Mouse (Mus musculus) frontal cortex, postnatal 25 days (tissue): ENCODE measurements around the gene Gm7247.
"Not testable (repeated sequence)": the region's sequence is repeated elsewhere in the genome, so short reads cannot be mapped to it uniquely, and the experiment has no call there.

Experiments
- DNase-seq, 2 experiments: peaks; one replicate each; pipeline ENCODE4 v3.0.0; 2022; ENCODE audit warnings: low spot score in 2 of 2

Gm7247 gene

DNA sequence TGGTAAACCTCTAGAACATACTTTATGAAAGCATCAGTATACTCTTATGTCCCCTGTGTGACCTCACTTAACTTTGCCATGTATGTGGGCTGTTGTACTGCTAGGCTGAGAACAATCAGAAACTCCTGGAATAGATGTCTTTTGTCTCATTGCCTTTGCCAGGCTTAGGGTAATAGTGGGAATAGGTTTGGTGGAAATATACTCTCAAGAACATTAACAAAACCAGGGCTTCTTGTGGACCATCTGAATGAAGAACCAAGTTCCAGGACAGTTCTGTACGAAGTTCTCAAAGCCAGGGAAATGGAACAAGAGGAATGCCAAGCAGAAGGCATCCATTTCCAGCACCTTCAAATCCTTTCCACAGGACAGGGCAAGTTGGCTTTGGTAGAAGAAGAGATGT, at the start of gene Gm7247:
TSS of gene Gm7247 (plus strand) at position 301 of the 400 bp plus-strand sequence.
- no peak for DNase-seq

DNA sequence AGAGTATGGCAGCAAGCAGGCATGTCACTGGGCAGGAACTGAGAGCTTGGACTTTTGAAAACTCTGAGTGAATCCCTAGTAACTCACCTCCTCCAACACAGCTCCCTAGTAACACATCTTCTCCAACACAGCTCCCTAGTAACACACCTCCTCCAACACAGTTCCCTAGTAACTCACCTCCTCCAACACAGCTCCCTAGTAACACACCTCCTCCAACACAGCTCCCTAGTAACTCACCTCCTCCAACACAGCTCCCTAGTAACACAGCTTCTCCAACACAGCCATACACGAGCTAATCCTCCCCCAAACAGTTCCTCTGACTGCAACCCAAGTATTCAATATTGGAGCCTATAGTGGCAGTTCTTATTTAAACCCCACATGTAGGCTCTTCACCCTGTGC, 37.6 kb upstream of the Gm7247 start:
- DNase-seq: no peak

DNA sequence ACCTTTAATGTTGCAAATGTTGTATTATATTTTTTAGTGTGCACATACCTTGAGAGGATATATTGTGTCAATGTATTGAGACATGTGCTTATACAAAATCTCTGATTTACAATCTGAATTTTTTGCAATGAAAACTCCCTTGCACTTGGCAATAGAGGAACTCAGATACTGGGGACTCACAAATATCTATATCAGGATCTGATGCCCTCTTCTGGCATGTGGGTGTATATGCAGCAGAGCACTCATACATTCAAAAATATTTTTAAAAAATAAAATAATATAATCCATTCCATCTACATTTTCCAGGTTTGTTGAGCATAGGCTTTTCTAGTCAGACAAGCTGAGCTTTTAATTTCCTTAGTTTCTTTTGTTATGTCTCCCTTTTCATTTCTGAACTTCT, 15.5 kb upstream of the Gm7247 start:
- no peak for DNase-seq

DNA sequence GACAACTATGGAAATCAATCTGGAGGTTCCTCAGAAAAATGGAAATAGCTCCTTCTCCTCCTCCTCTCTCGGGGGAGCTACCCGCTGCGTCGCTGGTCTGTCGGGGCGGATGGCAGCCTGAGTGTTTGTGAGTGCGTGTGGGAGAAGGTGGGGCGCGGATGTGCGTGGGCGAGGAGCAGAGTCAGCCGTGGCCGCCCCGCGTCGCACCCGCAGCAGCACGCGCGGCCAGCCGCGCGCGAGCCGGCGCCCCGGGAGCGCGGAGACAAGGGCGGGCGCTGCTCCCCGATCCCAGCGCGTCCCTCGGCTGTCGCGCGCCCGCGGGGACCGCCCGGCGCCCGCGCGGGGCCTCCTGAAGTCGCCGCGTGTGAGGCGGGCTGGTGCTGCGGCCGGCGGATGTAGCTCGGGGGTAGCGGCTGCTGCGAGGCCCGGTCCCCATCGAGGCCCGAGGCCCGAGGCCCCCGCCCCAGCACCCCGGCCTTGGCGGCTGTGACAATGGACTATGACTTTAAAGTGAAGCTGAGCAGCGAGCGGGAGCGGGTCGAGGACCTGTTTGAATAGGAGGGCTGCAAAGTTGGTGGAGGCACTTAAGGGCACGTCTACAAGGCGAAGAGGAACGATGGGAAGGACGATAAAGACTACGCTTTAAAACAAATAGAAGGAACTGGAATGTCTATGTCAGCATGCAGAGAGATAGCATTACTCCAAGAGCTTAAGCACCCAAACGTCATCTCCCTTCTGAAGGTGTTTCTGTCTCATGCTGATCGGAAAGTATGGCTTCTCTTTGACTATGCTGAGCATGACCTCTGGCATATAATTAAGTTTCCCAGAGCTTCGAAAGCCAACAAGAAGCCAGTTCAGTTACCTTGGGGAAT, 3.2 kb upstream of the Gm7247 start:
- peak; percentile 19 to 38 for DNase-seq

GRCm38 (mm10) chr14:51382805-51383204, 21.2 kb downstream of the Gm7247 start:
- no peak for DNase-seq

DNA sequence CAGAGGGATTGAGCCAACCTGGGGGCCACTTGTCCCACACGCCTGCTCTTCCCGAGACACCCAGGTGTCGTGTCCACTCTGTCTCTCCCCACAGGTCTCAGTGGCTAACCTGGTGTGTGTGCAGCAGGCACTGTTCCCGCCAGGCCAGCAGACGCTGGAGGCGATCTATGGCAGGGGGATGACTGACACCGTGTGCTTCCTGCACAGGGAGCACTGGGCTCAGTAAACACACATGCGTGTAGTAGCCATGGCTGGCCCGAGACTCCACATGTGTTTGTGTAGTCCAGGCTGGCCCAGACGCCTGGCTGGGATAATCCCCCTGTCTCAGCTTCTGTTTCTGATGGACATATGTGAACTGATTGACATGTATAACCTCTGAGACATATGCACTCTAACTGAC, 22.8 kb downstream of the Gm7247 start:
- no peak for DNase-seq

GRCm38 (mm10) chr14:51385741-51386140, 24.2 kb downstream of the Gm7247 start:
- DNase-seq: no peak

DNA sequence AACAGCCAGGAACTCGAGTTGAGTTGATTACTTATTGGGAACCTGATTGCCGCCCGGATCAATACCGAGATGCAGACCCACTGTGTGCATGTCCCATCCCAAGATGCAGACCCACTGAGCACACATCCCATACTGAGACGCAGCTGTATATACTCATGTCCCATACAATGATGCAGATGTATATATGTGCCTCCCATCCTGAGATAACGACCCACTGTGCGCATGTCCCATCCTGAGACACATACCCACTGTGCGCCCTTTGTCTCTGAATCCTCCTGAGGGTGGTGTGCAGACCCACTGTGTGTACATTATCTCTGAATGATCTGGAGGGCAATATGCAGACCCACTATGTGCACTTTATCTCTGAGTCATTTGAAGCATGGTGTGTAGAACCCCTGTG, 26.2 kb downstream of the Gm7247 start:
- DNase-seq: no peak

GRCm38 (mm10) chr14:51388222-51388621, 26.7 kb downstream of the Gm7247 start:
- no peak for DNase-seq

DNA sequence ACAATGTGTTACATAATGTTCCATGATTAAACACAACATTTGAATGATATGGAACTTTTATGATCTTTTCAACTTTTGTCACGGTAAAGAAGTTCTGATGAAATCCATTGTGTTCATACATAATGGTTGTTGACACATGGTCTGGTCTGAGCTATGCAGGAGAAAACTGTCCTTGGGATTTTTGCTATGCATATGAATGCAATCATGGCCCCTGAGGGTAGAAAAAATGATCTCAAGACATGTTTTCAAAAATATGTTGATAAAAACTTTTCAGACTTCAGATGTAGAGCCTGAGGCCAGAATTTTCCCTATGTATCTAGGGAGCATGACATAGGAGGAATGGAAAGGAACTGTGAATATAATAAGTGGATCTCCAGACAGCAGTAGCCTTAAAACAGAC, 49.0 kb downstream of the Gm7247 start, which contains the start of gene Vmn2r88:
TSS of gene Vmn2r88 (plus strand) at position 301 of the 400 bp plus-strand sequence.
- DNase-seq: no peak

GRCm38 (mm10) chr14:51423885-51424284, 62.3 kb downstream of the Gm7247 start:
- DNase-seq: no peak

- not testable (repeated sequence) for DNase-seq
Observed at GRCm38 (mm10) chr14:51430138-51430537, 68.6 kb downstream of the Gm7247 start.

DNA sequence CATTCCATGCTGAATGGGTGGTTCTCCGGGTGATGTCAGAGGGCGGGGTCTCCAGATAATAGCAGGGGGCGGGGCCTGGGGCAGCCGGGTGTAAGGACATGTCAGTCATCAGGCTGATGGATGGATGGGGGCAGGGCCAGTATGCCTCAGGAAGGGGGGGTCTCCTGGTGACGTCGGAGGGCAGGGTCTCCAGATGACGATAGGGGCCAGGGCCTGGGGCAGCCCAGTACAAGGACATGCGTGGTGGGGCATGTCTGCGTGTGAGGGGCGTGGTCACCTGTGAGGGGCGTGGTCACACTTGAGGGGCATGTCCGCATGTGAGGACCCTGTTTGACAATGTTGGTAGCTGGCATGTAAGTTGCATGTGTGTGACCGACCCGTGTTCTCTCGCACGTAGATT, 73.0 kb downstream of the Gm7247 start:
- no peak for DNase-seq

- DNase-seq: no peak
Observed at GRCm38 (mm10) chr14:51435020-51435419, 73.5 kb downstream of the Gm7247 start.

DNA sequence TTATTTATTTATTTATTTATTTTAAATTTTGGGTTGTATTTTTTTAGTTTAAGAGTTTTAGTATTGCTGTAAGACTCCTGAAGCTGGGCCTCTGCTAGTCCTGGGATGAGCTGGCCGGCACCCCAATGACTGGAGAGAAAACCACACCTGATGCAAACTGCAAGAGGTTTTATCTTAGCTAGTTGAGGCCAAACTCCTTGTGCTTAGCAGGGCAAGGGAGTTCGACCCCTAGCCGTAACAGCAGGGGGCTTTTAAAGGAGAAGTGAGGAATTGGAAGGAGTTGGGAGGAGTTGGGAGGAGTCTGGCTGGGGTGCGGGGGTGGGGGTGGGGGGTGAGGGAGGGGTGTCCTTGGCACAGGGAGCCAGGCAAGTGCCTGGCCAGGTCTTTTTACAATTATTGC, 77.4 kb downstream of the Gm7247 start:
- no peak for DNase-seq

- DNase-seq: not testable (repeated sequence)
Observed at GRCm38 (mm10) chr14:51451557-51451956, 90.0 kb downstream of the Gm7247 start, which contains the start of gene Vmn2r89. TSS of gene Vmn2r89 (plus strand) at chr14:51451857.

DNA sequence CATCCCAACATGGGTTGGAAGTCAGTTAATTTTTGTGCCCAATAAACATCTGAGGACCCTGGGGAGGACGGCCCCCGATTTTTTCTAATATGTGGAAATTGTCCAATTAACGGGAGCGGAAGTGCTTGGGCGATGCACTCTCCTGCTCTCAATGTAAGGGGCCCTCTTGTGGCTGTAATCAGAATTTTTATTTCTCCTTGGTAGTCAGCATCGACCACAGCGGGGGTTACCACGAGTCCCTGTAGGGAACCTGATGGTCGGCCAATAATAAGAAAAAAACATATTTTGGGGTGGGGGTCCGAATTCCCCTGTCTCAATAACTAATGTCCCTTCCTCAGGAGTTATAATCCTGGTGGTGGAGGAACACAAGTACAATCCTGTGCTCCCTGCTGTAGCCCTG, 118.7 kb downstream of the Gm7247 start:
- DNase-seq: not testable (repeated sequence)

DNA sequence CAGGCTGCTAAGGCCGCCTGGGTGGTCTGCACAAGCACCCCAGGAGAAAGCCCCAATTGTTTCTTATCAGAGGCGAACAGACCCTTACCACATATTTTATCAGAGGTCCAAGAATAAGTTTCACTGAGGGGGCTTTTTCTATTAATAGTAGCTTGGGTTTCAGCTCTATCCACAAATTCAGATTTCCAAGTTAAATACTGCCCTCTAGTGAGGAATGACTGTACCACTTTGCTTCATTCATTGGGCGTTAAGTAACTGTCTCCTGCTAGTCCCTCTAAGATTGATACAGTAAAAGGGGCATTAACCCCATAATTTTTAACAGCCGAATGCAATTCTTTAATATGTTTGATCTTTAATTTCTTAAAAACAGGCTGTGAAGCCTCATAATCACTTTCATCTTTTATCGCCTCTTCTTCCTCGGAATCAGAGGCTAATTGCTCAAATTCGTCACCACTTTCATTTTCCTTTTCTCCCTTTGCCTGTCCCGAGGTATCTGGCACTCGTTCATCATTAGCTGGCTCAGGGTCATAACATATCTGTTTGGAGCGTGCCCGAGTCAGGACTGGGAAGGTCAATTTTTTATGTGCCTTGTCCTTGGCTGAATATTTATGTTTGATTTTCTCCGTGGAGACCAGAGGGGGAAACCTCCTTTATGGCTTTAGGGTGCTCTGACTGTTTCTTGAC, 119.9 kb downstream of the Gm7247 start:
- DNase-seq: not testable (repeated sequence)

- DNase-seq: no peak
Observed at GRCm38 (mm10) chr14:51482051-51482715, 120.6 kb downstream of the Gm7247 start.

DNA sequence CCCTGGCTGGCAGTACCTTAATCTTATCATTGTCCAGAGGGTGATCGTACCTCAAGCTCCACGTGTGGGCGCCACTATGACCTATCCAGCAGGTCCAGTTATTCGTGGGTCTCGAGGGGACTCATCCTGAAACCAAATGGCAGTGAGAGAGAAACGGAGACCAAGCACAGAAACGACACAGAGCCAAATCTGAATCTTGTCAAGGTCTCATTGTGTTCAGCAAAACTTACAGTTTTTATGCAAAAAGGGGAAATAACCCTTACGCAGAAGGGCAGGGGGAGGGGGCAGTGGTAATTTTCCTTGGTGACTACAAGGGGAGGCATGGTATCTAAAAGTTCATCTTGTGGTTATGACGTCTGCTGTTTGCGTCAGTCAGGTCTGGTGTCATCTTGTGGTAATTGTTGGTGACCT, 121.4 kb downstream of the Gm7247 start:
- not testable (repeated sequence) for DNase-seq

DNA sequence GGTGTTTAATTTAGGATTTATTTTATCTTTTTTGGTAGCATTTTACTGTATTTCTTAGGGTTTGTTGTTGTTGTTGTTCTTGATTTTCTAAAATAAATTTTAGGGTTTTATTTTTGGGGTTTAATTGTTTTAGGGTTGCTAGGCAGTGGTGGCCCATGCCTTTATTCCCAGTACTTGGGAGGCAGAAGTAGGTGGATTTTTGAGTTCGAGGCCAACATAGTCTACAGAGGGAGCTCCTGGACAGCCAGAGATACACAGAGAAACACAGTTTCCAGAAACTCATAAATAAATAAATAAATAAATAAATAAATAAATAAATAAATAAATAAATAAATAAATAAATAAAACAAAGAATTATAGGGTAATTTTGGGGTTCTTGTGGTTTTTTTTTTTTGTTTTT, 122.1 kb downstream of the Gm7247 start:
- DNase-seq: no peak

- DNase-seq: no peak
Observed at GRCm38 (mm10) chr14:51486111-51486510, 124.6 kb downstream of the Gm7247 start.
